Mouse (Mus musculus): ENCODE data around the gene Zbtb6. TPM values are rescaled to one million over a fixed set of nuclear protein-coding genes. Genes with fewer than 3 reads are reported as not detected.

Zbtb6 gene
- polyA plus RNA-seq, 1 experiment, result 2.4 TPM

DNA sequence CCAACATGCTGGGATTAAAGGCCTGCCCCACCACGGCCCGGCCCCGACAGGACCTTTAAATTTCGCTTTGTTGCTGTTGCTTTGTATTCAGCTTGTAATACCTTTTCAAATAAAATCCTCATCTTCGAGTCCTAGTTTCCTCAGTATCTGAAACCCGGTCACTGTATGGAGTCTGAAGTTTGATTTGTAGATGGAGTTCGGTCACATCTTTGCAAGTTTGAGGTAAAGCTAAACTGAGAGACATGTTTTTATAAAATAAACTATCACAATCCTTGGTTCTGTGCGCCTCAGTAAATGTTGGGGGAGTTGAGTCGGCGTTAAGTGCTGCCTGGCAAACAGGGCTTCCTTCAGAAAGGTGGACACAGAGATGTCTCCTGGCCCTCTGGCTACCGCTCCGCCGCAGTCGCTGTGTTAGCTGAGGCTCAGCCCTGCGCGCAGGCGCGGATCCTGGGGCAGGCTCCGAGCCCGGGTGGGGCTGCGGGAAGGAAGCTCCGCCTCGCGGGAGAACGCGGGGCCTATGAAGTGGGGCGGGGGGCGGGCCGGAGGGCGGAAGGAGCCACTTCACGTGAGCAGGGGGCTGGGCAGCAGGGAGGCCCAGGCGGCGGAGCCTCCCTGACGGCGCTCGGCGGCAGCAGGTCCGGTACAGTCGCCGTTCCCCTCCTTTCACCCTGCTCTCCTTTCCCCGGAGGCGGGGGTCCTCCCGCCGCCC, 8.8 kb upstream of the Zbtb6 start:
- 5% methylated on average over 44 of the region's 44 CpGs for WGBS
- peaks cover 5% of the 10 kb centered on the region for H3K4me1 ChIP-seq (ENCODE audit: control insufficient read depth, insufficient read depth, low read length)

DNA sequence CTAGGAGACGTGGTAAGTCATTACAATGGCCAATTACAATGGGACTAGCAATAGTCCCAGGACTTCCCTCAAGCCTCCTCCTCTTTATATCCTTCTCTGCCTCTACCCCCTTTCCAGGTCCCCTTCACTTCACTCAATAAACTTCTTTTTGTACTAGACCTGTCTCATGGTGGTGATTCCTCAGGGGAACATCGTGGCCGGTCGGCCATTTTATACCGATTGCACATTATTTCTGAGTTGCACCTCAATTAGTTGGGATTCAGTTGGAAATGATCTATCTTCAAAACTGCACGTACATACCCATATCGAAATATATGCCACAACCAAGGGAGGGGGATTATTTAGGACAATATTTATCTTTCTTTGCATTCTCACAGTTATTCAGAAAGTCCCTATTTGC, 11.4 kb downstream of the Zbtb6 start:
- no peak for DNase-seq
- no peak overlapping the region for H3K4me3 ChIP-seq (replicated peaks; ENCODE audit: extremely low read depth, low read depth, low read length)
- H3K4me1 ChIP-seq (ENCODE audit: control insufficient read depth, insufficient read depth, low read length), result no peaks in the 10 kb centered on the region; the same call in 1 of the 2 replicates
- TF ChIP-seq CTCF (IDR thresholded peaks at IDR 0.05; ENCODE audit: insufficient read depth, low read length), result no peak
- TF ChIP-seq POLR2A (IDR thresholded peaks at IDR 0.05; ENCODE audit: borderline replicate concordance, extremely low read depth, low read depth, low read length), result no peak
- WGBS, result 41% methylated on average over 7 of the region's 7 CpGs

More for the DNA sequence above, 8.8 kb upstream of the Zbtb6 start:
- H3K4me3 ChIP-seq (replicated peaks; ENCODE audit: extremely low read depth, low read depth, low read length), result peak overlapping the region; percentile 66
- DNase-seq, result peak; percentile 90
- TF ChIP-seq POLR2A (IDR thresholded peaks at IDR 0.05; ENCODE audit: borderline replicate concordance, extremely low read depth, low read depth, low read length) (peak; percentile 90), CTCF (IDR thresholded peaks at IDR 0.05; ENCODE audit: insufficient read depth, low read length) (no peak)

DNA sequence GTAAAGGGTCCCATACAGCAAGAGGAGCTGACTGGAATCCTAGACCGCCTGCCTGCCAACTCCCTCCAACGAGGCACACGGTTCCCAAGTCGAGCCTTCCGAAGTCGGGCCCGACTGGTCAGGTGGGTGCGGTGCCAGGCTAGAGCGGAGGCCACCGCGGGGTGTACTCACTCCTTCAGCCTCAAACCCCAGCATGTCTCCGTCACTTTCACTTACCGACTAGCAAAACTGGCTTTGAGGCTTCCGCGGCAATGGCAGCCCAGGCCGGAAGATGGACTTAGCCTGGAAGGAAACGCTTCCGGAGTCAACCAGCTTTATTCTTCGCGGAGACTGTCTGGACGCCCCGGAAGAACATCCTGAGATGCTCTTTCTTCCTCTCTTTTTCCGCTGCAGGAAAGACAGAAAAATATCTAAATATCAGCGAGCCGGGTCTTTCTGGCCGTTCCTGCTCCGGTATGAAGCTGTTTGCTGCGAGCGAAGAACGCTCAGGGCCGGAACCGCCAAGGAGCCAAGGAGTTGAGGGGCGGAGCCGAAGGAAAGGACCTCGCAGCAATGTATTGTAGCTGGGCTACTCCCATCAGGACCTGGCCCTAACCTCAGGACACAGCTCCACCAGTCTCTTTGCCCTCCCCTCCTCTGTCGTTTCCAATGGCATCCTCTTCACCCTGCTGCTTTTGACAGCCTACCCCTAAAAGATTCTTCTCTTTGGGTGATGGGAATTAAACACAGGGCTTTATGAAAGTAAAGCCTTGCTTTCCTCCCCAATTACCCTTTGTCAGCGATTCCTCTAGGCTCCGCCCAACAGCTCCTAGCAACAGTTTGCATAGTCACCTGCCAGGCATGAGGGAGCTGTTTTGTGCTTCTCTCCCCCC, 12.1 kb downstream of the Zbtb6 start:
- peak; percentile 71 for DNase-seq
- TF ChIP-seq CTCF (IDR thresholded peaks at IDR 0.05; ENCODE audit: insufficient read depth, low read length) (no peak), POLR2A (IDR thresholded peaks at IDR 0.05; ENCODE audit: borderline replicate concordance, extremely low read depth, low read depth, low read length) (peak; percentile 62; the same call in 1 of the 2 replicates)
- no peaks in the 10 kb centered on the region; the same call in 1 of the 2 replicates for H3K4me1 ChIP-seq (ENCODE audit: control insufficient read depth, insufficient read depth, low read length)
- H3K4me3 ChIP-seq (replicated peaks; ENCODE audit: extremely low read depth, low read depth, low read length), result peak overlapping the region; percentile 71
- WGBS, result under 1% methylated on average over 38 of the region's 38 CpGs

DNA sequence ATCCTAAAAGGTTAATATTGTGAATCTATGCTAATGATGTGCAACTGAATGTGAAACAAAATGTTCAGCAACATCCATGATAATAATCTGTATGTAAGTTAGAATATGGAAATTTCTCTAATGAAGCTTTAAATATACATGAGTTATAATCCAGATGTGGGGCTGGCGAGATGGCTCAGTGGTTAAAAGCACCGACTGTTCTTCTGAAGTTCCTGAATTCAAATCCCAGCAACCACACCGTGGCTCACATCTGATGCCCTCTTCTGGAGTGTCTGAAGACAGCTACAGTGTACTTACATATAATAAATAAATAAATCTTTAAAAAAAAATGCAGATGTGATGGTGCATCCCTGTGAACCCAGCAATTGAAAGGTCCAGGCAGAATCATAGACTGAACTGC, 19.3 kb downstream of the Zbtb6 start:
- no peak overlapping the region for H3K4me3 ChIP-seq (replicated peaks; ENCODE audit: extremely low read depth, low read depth, low read length)
- TF ChIP-seq POLR2A (IDR thresholded peaks at IDR 0.05; ENCODE audit: borderline replicate concordance, extremely low read depth, low read depth, low read length), result no peak
- no peak for TF ChIP-seq CTCF (IDR thresholded peaks at IDR 0.05; ENCODE audit: insufficient read depth, low read length)
- H3K4me1 ChIP-seq (ENCODE audit: control insufficient read depth, insufficient read depth, low read length), result peaks cover 3% of the 10 kb centered on the region; the same call in 1 of the 2 replicates
- WGBS, result 47% methylated on average over 3 of the region's 3 CpGs
- DNase-seq, result no peak

DNA sequence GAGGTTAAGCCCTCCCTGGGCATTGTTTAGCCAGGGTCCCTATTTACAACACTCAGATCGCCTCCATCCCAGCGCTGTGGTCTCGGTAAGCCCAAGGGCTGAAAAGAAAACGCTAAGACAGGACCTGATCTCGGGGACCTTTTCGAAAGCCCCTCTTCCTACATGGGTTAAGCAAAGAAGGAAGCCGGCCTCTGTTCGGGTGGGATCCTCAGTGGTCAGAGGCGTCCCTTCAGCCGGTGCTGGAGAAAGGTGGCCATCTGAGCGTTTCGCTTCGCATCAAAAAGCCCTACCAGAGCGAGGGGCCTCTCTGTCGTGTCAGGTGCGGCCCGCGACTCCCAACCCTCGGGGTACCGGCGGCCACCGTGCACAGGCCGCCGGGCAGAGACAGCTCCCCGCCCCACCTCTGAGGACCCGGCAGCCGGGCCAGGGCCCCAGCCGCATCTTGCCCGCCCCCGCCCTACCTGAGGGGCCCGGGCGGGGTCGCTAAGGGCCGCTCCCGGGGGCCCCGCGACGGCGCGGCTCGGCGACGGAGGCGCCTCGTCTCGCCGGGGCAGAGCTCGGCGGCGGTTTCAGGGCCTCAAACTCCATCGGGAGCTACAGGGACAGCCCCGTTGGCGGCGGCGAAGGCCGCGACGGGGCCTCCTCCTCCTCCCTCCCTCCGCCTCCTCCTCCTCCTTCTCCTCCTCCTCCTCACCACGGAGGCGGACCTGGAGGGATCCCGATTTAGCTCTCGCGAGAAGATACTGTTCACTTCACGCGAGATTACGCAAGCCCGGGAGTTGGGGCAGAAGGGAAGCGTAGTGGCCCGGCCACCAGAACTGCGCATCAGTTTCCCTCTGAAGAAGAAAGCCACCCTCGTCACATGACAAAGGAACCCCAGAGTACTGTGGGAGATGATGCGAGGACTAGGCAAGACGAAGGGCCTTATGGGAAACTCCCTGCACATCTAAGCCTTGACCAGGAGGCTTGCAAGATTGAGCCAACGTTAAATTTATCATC, 20.4 kb downstream of the Zbtb6 start, which contains the start of gene Rc3h2:
Gene Rc3h2 (minus strand): TSS at position 598 of the 999 bp plus-strand sequence.
- H3K4me3 ChIP-seq (replicated peaks; ENCODE audit: extremely low read depth, low read depth, low read length), result peak within 1 kb of the TSS; percentile 88
- H3K4me1 ChIP-seq (ENCODE audit: control insufficient read depth, insufficient read depth, low read length), result peaks cover 3% of the 10 kb centered on the region; the same call in 1 of the 2 replicates
- WGBS, result under 1% methylated on average over 72 of the region's 75 CpGs
- TF ChIP-seq POLR2A (IDR thresholded peaks at IDR 0.05; ENCODE audit: borderline replicate concordance, extremely low read depth, low read depth, low read length) (peak; percentile 90), CTCF (IDR thresholded peaks at IDR 0.05; ENCODE audit: insufficient read depth, low read length) (no peak)
- peak; percentile 93 for DNase-seq

DNA sequence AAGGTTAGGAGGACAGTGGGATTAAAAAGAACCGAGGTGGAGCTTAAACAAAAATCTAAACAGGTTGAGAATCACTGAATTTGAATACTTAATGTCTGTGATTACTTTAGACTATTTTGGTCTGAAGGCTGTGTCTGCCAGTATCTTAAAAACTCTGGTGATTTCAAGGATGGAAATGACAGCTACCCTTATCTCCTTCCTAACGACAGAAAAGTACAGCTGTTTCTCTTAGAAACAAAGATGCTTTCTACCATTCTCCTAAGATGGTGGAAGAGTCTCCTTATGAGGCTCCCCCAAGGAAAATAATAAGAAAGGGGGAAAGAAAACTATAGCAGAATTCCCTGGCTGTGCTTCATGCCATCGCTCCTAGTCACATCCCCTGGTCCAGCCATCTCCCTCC, 21.1 kb downstream of the Zbtb6 start:
- Histone ChIP-seq H3K4me3 (replicated peaks; ENCODE audit: extremely low read depth, low read depth, low read length) (peak overlapping the region; percentile 88), H3K4me1 (ENCODE audit: control insufficient read depth, insufficient read depth, low read length) (peaks cover 3% of the 10 kb centered on the region; the same call in 1 of the 2 replicates)
- no peak for DNase-seq
- TF ChIP-seq POLR2A (IDR thresholded peaks at IDR 0.05; ENCODE audit: borderline replicate concordance, extremely low read depth, low read depth, low read length) (no peak), CTCF (IDR thresholded peaks at IDR 0.05; ENCODE audit: insufficient read depth, low read length) (no peak)
- 3% methylated on average over 3 of the region's 3 CpGs for WGBS

DNA sequence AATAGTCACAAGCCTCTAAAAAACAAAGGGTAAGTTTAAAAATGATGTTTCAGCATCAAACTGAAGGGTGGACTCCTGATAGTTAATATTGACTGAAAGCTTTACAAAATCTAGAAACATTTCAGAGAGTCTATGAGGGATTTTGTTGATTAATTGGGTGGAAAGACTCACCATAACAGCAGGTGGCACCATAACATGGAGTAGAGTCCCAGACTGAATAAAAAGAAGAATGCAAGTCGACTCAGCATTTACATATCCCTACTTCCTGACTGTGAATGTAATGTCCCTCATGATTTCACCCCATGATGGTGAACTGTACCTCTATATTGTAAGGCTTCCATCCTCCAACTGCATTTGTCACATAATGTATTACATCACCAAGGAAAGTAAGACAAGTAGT, 47.4 kb downstream of the Zbtb6 start:
- 18% methylated on average over 1 of the region's 1 CpGs for WGBS
- Histone ChIP-seq H3K4me1 (ENCODE audit: control insufficient read depth, insufficient read depth, low read length) (no peaks in the 10 kb centered on the region), H3K4me3 (replicated peaks; ENCODE audit: extremely low read depth, low read depth, low read length) (no peak overlapping the region)
- no peak for DNase-seq
- TF ChIP-seq POLR2A (IDR thresholded peaks at IDR 0.05; ENCODE audit: borderline replicate concordance, extremely low read depth, low read depth, low read length), result no peak
- TF ChIP-seq CTCF (IDR thresholded peaks at IDR 0.05; ENCODE audit: insufficient read depth, low read length), result no peak

DNA sequence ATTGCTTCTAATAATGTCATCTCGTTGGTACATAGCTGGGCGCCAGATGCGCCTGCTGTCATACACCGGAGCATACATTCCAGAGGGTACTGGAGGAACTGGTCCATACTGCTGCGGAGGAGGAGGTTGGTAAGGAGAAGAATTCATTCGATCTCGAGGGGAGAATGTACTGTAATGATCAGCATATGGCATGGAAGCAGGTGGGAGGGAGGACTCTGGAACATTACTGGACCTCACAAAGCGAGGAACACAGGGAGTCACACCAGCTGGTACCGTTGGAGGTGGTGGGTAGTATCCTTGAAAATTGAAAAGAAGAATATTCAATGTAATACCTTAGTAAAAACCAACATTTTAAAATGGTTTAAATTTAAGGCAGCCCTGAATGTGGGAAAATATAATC, 60.0 kb downstream of the Zbtb6 start:
- TF ChIP-seq CTCF (IDR thresholded peaks at IDR 0.05; ENCODE audit: insufficient read depth, low read length) (no peak), POLR2A (IDR thresholded peaks at IDR 0.05; ENCODE audit: borderline replicate concordance, extremely low read depth, low read depth, low read length) (no peak)
- 95% methylated on average over 9 of the region's 9 CpGs for WGBS

More for the DNA sequence above, 60.0 kb downstream of the Zbtb6 start:
- no peaks in the 10 kb centered on the region for H3K4me1 ChIP-seq (ENCODE audit: control insufficient read depth, insufficient read depth, low read length)
- no peak for DNase-seq
- no peak overlapping the region for H3K4me3 ChIP-seq (replicated peaks; ENCODE audit: extremely low read depth, low read depth, low read length)
